Mouse (Mus musculus) midbrain, embryonic 14.5 days (tissue): ENCODE results near the gene Ttc7. TPM values are rescaled to one million over a fixed set of nuclear protein-coding genes. Genes with fewer than 3 reads are reported as not detected.

Experiments used
- ATAC-seq: fragments of 200-750 bp; cut with Nextera tagmentation; 2 replicates; pipeline ENCODE4 v1.8.0; 2017; ENCODE audit warnings: moderate number of reproducible peaks, moderate library complexity; ENCODE audit not compliant: low FRiP score, low TSS enrichment
- DNase-seq: peaks from one replicate; pipeline ENCODE4 v3.0.0-alpha.2; 2015
- H3K27ac ChIP-seq: fragments of 300-500 bp; sonication (generic); replicated peaks from 2 replicates; pipeline ENCODE4 v1.5.1; 2014; ENCODE audit warnings: mild to moderate bottlenecking, low read depth, low read length, moderate library complexity
- H3K27me3 ChIP-seq: fragments of 300-500 bp; sonication (generic); 2 replicates; pipeline ENCODE4 v1.6.1; 2014; ENCODE audit warnings: low read length, control low read depth, mixed read lengths; ENCODE audit not compliant: control insufficient read depth, insufficient read depth
- H3K36me3 ChIP-seq: fragments of 300-500 bp; sonication (generic); 2 replicates; pipeline ENCODE4 v1.6.1; 2014; ENCODE audit warnings: low read length, control low read depth; ENCODE audit not compliant: control insufficient read depth, insufficient read depth
- H3K4me1 ChIP-seq: fragments of 300-500 bp; sonication (generic); 2 replicates; pipeline ENCODE4 v1.6.1; 2014; ENCODE audit warnings: mild to moderate bottlenecking, antibody characterized with exemption, low read length, control low read depth; ENCODE audit not compliant: control insufficient read depth, insufficient read depth
- H3K4me2 ChIP-seq: fragments of 300-500 bp; sonication (generic); 2 replicates; pipeline ENCODE4 v1.6.1; 2014; ENCODE audit warnings: mild to moderate bottlenecking, low read length, moderate library complexity
- H3K4me3 ChIP-seq: fragments of 300-500 bp; sonication (generic); replicated peaks from 2 replicates; pipeline ENCODE4 v1.5.1; 2014; ENCODE audit warnings: low read depth, low read length
- H3K9ac ChIP-seq: fragments of 300-500 bp; sonication (generic); replicated peaks from 2 replicates; pipeline ENCODE4 v1.6.1; 2014; ENCODE audit warnings: mild to moderate bottlenecking, low read length, moderate library complexity
- H3K9me3 ChIP-seq: fragments of 300-500 bp; sonication (generic); 2 replicates; pipeline ENCODE4 v1.6.1; 2016; ENCODE audit warnings: low read length, control low read depth, mixed read lengths; ENCODE audit not compliant: control insufficient read depth
- WGBS: fragments of 180-500 bp; shearing (Covaris S2); extraction: QIAGEN DNeasy Blood & Tissue Kit; methylation state at CpG from one replicate; pipeline ENCODE4 v1.1.7; 2014; 5-methylcytosine and 5-hydroxymethylcytosine counted together
- polyA plus RNA-seq: library from polyadenylated mRNA; unstranded; fragments of >200 nt; fragmentation: Nextera tagmentation; extraction: Ambion mirVana; gene quantifications from 2 replicates; pipeline ENCODE4 v1.2.1, GENCODE M21; 2014

Gene Ttc7
- polyA plus RNA-seq, 1 experiment from 2014 or later: 3.6 TPM

- H3K4me1 ChIP-seq: no peaks in the 10 kb centered on the region
- DNase-seq: no peak
- ATAC-seq: no peak
- H3K36me3 ChIP-seq: no peaks in the 10 kb centered on the region
- H3K27ac ChIP-seq: no peak overlapping the region
- H3K9me3 ChIP-seq: no peaks in the 10 kb centered on the region
- H3K4me3 ChIP-seq: no peak overlapping the region
- WGBS: 84% methylated on average over 11 of the region's 11 CpGs
- H3K4me2 ChIP-seq: no peak overlapping the region
- no peaks in the 10 kb centered on the region for H3K27me3 ChIP-seq
- H3K9ac ChIP-seq: no peak overlapping the region
These were observed 122.9 kb downstream of the Ttc7 start for GRCm38 (mm10) chr17:87405576-87405975.

- WGBS: 84% methylated on average over 4 of the region's 4 CpGs
- H3K9ac ChIP-seq: no peak overlapping the region
- H3K36me3 ChIP-seq: no peaks in the 10 kb centered on the region
- no peak for ATAC-seq
- no peak overlapping the region for H3K4me3 ChIP-seq
- no peak for DNase-seq
- no peak overlapping the region for H3K27ac ChIP-seq
- no peaks in the 10 kb centered on the region for H3K4me1 ChIP-seq
- H3K27me3 ChIP-seq: no peaks in the 10 kb centered on the region
- H3K4me2 ChIP-seq: no peak overlapping the region
- H3K9me3 ChIP-seq: no peaks in the 10 kb centered on the region
These were observed 124.0 kb downstream of the Ttc7 start for GRCm38 (mm10) chr17:87406646-87407045.

GRCm38 (mm10) chr17:87418082-87418481, 135.4 kb downstream of the Ttc7 start:
- no peaks in the 10 kb centered on the region for H3K27me3 ChIP-seq
- H3K4me2 ChIP-seq: no peak overlapping the region
- ATAC-seq (no peak), DNase-seq (no peak)
- no peak overlapping the region for H3K4me3 ChIP-seq
- no peaks in the 10 kb centered on the region for H3K9me3 ChIP-seq
- no peak overlapping the region for H3K27ac ChIP-seq
- WGBS: 75% methylated on average over 7 of the region's 7 CpGs
- no peaks in the 10 kb centered on the region for H3K36me3 ChIP-seq
- H3K4me1 ChIP-seq: no peaks in the 10 kb centered on the region
- no peak overlapping the region for H3K9ac ChIP-seq

- Histone ChIP-seq H3K27ac (no peak within 1 kb of the TSS), H3K9me3 (no peaks in the 10 kb centered on the region), H3K9ac (no peak within 1 kb of the TSS), H3K4me2 (0 out of 2 replicates have a peak within 1 kb of the TSS, but pooled peaks have one; percentile 1), H3K4me1 (0 out of 2 replicates have a peak, but pooled peaks cover 3% of the 10 kb centered on the region), H3K27me3 (no peaks in the 10 kb centered on the region), H3K36me3 (peaks cover 23% of the 10 kb centered on the region), H3K4me3 (no peak within 1 kb of the TSS)
- ATAC-seq: no peak
- peak; percentile 33 for DNase-seq
- 36% methylated on average over 24 of the region's 24 CpGs for WGBS
These were observed 144.8 kb downstream of the Ttc7 start, which contains the start of gene Stpg4 for GRCm38 (mm10) chr17:87427511-87427910. Gene Stpg4 (minus strand): TSS chr17:87427741.

GRCm38 (mm10) chr17:87429431-87429830, 146.7 kb downstream of the Ttc7 start:
- H3K4me1 ChIP-seq: 0 out of 2 replicates have a peak, but pooled peaks cover 3% of the 10 kb centered on the region

More at GRCm38 (mm10) chr17:87429431-87429830, 146.7 kb downstream of the Ttc7 start:
- ATAC-seq (no peak), DNase-seq (no peak)
- H3K4me2 ChIP-seq: no peak overlapping the region
- H3K27ac ChIP-seq: no peak overlapping the region
- no peak overlapping the region for H3K9ac ChIP-seq
- peaks cover 37% of the 10 kb centered on the region for H3K36me3 ChIP-seq
- H3K9me3 ChIP-seq: no peaks in the 10 kb centered on the region
- no peaks in the 10 kb centered on the region for H3K27me3 ChIP-seq
- H3K4me3 ChIP-seq: no peak overlapping the region
- 85% methylated on average over 3 of the region's 3 CpGs for WGBS

Other genes with a start within 250 kb of the Ttc7 start
- 17.6 and 20.1 TPM in 2 replicates for gene Socs5, start 175.2 kb upstream of the Ttc7 start, polyA plus RNA-seq
- 43.1 and 48.1 TPM in 2 replicates for gene Mcfd2, start 17.0 kb upstream of the Ttc7 start, polyA plus RNA-seq
- gene Stpg4, start 144.9 kb downstream of the Ttc7 start, polyA plus RNA-seq: not detected in 2 replicates
- 1,972 and 2,214 TPM in 2 replicates for gene Calm2, start 164.0 kb downstream of the Ttc7 start, polyA plus RNA-seq